10 mouse cellular contexts compared by ENCODE assay signal in the genomic region with DNA sequence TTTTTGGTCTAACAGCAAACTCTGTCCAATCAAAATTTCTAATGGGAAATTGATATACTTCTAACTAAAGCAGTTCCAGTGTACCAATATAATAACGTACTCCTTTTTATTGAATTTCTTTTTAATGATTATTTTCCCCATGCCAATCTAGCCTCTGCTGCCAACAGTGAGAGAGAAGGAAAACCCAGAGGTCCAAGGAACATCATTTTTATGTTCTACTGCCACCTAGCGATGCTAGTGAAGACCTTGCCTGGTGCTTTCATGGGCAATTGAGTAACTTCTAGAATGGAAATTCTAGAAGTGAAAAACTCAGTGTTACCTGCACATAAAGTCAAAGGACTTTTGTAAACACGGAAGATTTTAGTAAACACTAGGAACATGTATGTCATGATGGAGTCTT. TPM values are rescaled to one million over a fixed set of nuclear protein-coding genes. Genes with fewer than 3 reads are reported as not detected.
A peak's percentile ranks its signal among the peaks of the same experiment; 100 is the strongest.
DNase-seq lines count a peak whose midpoint lies in the region; ATAC-seq and TF ChIP-seq lines count a peak whose summit lies in the region.
"Had no signal": no experiment of that assay in that cellular context is flagged by ENCODE, and none has a peak within 500 bp of the region (broad histone marks: within the 10 kb centered on the region; RNA-seq: fewer than 3 reads in every experiment).

No protein-coding gene starts in this region.

- H3K27me3 ChIP-seq in intestine, postnatal 0 days (replicated peaks; ENCODE audit: control insufficient read depth, insufficient read depth, low read length): no peaks in the 10 kb centered on the region
- no peaks in the 10 kb centered on the region for H3K27me3 ChIP-seq in intestine, embryonic 15.5 days (replicated peaks)
- no peaks in the 10 kb centered on the region for H3K27me3 ChIP-seq in E14TG2a.4 (ENCODE audit: insufficient read depth, low read length)
- H3K27me3 ChIP-seq: heart, embryonic 15.5 days had no signal

- no peaks in the 10 kb centered on the region for H3K4me1 ChIP-seq in intestine, postnatal 0 days (replicated peaks; ENCODE audit: control insufficient read depth, insufficient read depth, low read length)
- no peaks in the 10 kb centered on the region for H3K4me1 ChIP-seq in intestine, embryonic 15.5 days (replicated peaks)
- H3K4me1 ChIP-seq in E14TG2a.4 (replicated peaks; ENCODE audit: low read depth, low read length): no peaks in the 10 kb centered on the region
- H3K4me1 ChIP-seq: heart, embryonic 15.5 days had no signal

- ATAC-seq in intestine, postnatal 0 days: no peak
- ATAC-seq in intestine, embryonic 15.5 days: no peak
- ATAC-seq in inflammation-experienced regulatory T-cells, adult 6 months: no peak

- no peak overlapping the region for H3K4me3 ChIP-seq in intestine, postnatal 0 days (ENCODE audit: low read depth, low read length)
- no peak overlapping the region for H3K4me3 ChIP-seq in intestine, embryonic 15.5 days (replicated peaks)
- no peak overlapping the region for H3K4me3 ChIP-seq in E14TG2a.4 (replicated peaks; ENCODE audit: low read length)
- H3K4me3 ChIP-seq: heart, embryonic 15.5 days; myocyte had no signal

- H3K4me2 ChIP-seq in intestine, postnatal 0 days (replicated peaks; ENCODE audit: low read depth): no peak overlapping the region
- H3K4me2 ChIP-seq in intestine, embryonic 15.5 days (replicated peaks): no peak overlapping the region
- H3K4me2 ChIP-seq: heart, embryonic 15.5 days had no signal

- DNase-seq in embryo, embryonic 10 days (ENCODE audit: low spot score): peak; percentile 89
- peak; percentile 34 to 40 for DNase-seq in left cerebral cortex, postnatal 14 days (ENCODE audit: low spot score in 2 of 2)
- DNase-seq in T-cell, adult 2 months (ENCODE audit: low spot score): no peak
- DNase-seq in ovary, postnatal 14 days (ENCODE audit: low spot score): no peak

- H3K36me3 ChIP-seq in intestine, postnatal 0 days (ENCODE audit: control insufficient read depth, insufficient read depth): no peaks in the 10 kb centered on the region
- no peaks in the 10 kb centered on the region for H3K36me3 ChIP-seq in intestine, embryonic 15.5 days
- H3K36me3 ChIP-seq in E14TG2a.4 (ENCODE audit: insufficient read depth, low read length): no peaks in the 10 kb centered on the region
- H3K36me3 ChIP-seq: heart, embryonic 15.5 days had no signal

- intact Hi-C loops in left cerebral cortex, postnatal 14 days (cut with DNase I): loop anchor here (10.0 kb wide), 1 partner anchor 626 kb away; no protein-coding TSS in a partner anchor

- 8% methylated on average over 3 of the region's 3 CpGs for WGBS in intestine, postnatal 0 days
- 6% methylated on average over 3 of the region's 3 CpGs for WGBS in intestine, embryonic 15.5 days

- no peaks in the 10 kb centered on the region for H3K9me3 ChIP-seq in intestine, postnatal 0 days (ENCODE audit: control insufficient read depth)
- H3K9me3 ChIP-seq in intestine, embryonic 15.5 days: no peaks in the 10 kb centered on the region
- no peaks in the 10 kb centered on the region for H3K9me3 ChIP-seq in E14TG2a.4 (ENCODE audit: low read length)
- H3K9me3 ChIP-seq: heart, embryonic 15.5 days had no signal

- no peak overlapping the region for H3K27ac ChIP-seq in intestine, postnatal 0 days (ENCODE audit: low read depth, low read length)
- no peak overlapping the region for H3K27ac ChIP-seq in intestine, embryonic 15.5 days
- H3K27ac ChIP-seq: heart, embryonic 15.5 days had no signal

- H3K9ac ChIP-seq in intestine, postnatal 0 days (ENCODE audit: low read depth, low read length): no peak overlapping the region
- no peak overlapping the region for H3K9ac ChIP-seq in intestine, embryonic 15.5 days
- H3K9ac ChIP-seq: heart, embryonic 15.5 days had no signal

- peak; percentile 74 for TF ChIP-seq CTCF in intestine, postnatal 0 days (IDR thresholded peaks at IDR 0.05; ENCODE audit: low read depth)
- TF ChIP-seq CTCF in E14TG2a.4 (conservative IDR thresholded peaks at IDR 0.05; ENCODE audit: low read length): peak; percentile 60

RNA-seq across cellular contexts. Expression of a gene that starts 8.4 kb away (rescaled TPM):
- not detected in 2 replicates for polyA plus RNA-seq in intestine, postnatal 0 days (2015; fragmentation: Nextera tagmentation; extraction: Ambion mirVana)
- not detected in 2 replicates for polyA plus RNA-seq in intestine, embryonic 15.5 days (2015; fragmentation: Nextera tagmentation; extraction: Ambion mirVana)
- not detected for total RNA-seq in left cerebral cortex, postnatal 14 days (2021)
- polyA plus RNA-seq in inflammation-experienced regulatory T-cells, adult 6 months (2017; shearing (Covaris generic)): not detected
- polyA plus RNA-seq: heart, embryonic 15.5 days; myocyte had no signal

RNA-seq across cellular contexts. Expression of a gene that starts 23.5 kb away (rescaled TPM):
- not detected in 2 replicates for polyA plus RNA-seq in intestine, postnatal 0 days (2015; fragmentation: Nextera tagmentation; extraction: Ambion mirVana)
- polyA plus RNA-seq in intestine, embryonic 15.5 days (2015; fragmentation: Nextera tagmentation; extraction: Ambion mirVana): not detected in 2 replicates
- total RNA-seq in left cerebral cortex, postnatal 14 days (2021): not detected
- not detected for polyA plus RNA-seq in inflammation-experienced regulatory T-cells, adult 6 months (2017; shearing (Covaris generic))
- polyA plus RNA-seq: heart, embryonic 15.5 days; myocyte had no signal

RNA-seq across cellular contexts. Expression of a gene that starts 38.7 kb away (rescaled TPM):
- not detected in 2 replicates for polyA plus RNA-seq in intestine, postnatal 0 days (2015; fragmentation: Nextera tagmentation; extraction: Ambion mirVana)
- not detected in 2 replicates for polyA plus RNA-seq in intestine, embryonic 15.5 days (2015; fragmentation: Nextera tagmentation; extraction: Ambion mirVana)
- total RNA-seq in left cerebral cortex, postnatal 14 days (2021): not detected
- polyA plus RNA-seq in inflammation-experienced regulatory T-cells, adult 6 months (2017; shearing (Covaris generic)): not detected
- polyA plus RNA-seq: heart, embryonic 15.5 days; myocyte had no signal

Comparison
In these comparisons a context has a peak if more than half of its experiments do, and no peak if none do; other contexts are left out.
1. DNase-seq: peak in embryo, embryonic 10 days (single experiment) and left cerebral cortex, postnatal 14 days (2 of 2); none in T-cell, adult 2 months (single experiment) and ovary, postnatal 14 days (single experiment).